Mouse (Mus musculus) adrenal gland, adult (tissue): ENCODE measurements at regions not wholly inside any gene's neighbourhood (a gene's known extent, or its start where the extent isn't known, plus 50 kb on each side); places are given as distances from the start of the nearest gene placed in this dataset.
A peak's percentile ranks its signal among the peaks of the same experiment; 100 is the strongest.

Source experiments
- DNase-seq, 2 experiments: peaks; one replicate each; pipeline ENCODE4 v3.0.0; 2022 to 2023; ENCODE audit warnings: low spot score in 1 of 2; ENCODE audit not compliant: inconsistent age in 2 of 2

GRCm38 (mm10) chr13:56350705-56351400 lies 54.5 kb upstream of the Cxcl14 start:
- peak in 1 of 2 experiments; percentile 36 for DNase-seq

GRCm38 (mm10) chr13:56351401-56351735 lies 55.0 kb upstream of the Cxcl14 start:
- no peak for DNase-seq

GRCm38 (mm10) chr13:56352436-56352835 lies 56.1 kb upstream of the Cxcl14 start:
- peak in 1 of 2 experiments; percentile 41 for DNase-seq

GRCm38 (mm10) chr13:56352839-56353605 lies 56.7 kb upstream of the Cxcl14 start:
- DNase-seq, result peak; percentile 49 to 78

GRCm38 (mm10) chr13:56353921-56354320 lies 57.6 kb upstream of the Cxcl14 start:
- DNase-seq, result no peak

GRCm38 (mm10) chr13:56354630-56355029 lies 58.3 kb upstream of the Cxcl14 start:
- DNase-seq, result no peak

- DNase-seq, result no peak
Observed at GRCm38 (mm10) chr13:56356999-56357398, 60.6 kb upstream of the Cxcl14 start.

- DNase-seq, result no peak
Observed at GRCm38 (mm10) chr13:56357955-56358354, 61.6 kb upstream of the Cxcl14 start.

GRCm38 (mm10) chr13:56358827-56359226 lies 62.5 kb upstream of the Cxcl14 start:
- no peak for DNase-seq

GRCm38 (mm10) chr13:56359554-56359953 lies 63.2 kb upstream of the Cxcl14 start:
- DNase-seq, result no peak

- DNase-seq, result no peak
Observed at GRCm38 (mm10) chr13:56360803-56361202, 64.5 kb upstream of the Cxcl14 start.

- DNase-seq, result no peak
Observed at GRCm38 (mm10) chr13:56362238-56362637, 64.2 kb upstream of the Gm3045 start.

- DNase-seq, result no peak
Observed at GRCm38 (mm10) chr13:56362646-56363045, 63.7 kb upstream of the Gm3045 start.

- no peak for DNase-seq
Observed at GRCm38 (mm10) chr13:56369600-56369999, 56.8 kb upstream of the Gm3045 start.

- DNase-seq, result no peak
Observed at GRCm38 (mm10) chr13:56371374-56371773, 55.0 kb upstream of the Gm3045 start.

- no peak for DNase-seq
Observed at GRCm38 (mm10) chr13:56372003-56372725, 54.2 kb upstream of the Gm3045 start.

GRCm38 (mm10) chr13:56372727-56373126 lies 53.7 kb upstream of the Gm3045 start:
- no peak for DNase-seq
